Mouse (Mus musculus) cerebral cortex, adult 2 months (tissue): ENCODE measurements around the gene Gpr179.

Experiments
- WGBS: fragments of 180-500 bp; shearing (Covaris S2); methylation state at CpG from one replicate; pipeline ENCODE4 v1.1.7; 2018; 5-methylcytosine and 5-hydroxymethylcytosine counted together

The Gpr179 gene

DNA sequence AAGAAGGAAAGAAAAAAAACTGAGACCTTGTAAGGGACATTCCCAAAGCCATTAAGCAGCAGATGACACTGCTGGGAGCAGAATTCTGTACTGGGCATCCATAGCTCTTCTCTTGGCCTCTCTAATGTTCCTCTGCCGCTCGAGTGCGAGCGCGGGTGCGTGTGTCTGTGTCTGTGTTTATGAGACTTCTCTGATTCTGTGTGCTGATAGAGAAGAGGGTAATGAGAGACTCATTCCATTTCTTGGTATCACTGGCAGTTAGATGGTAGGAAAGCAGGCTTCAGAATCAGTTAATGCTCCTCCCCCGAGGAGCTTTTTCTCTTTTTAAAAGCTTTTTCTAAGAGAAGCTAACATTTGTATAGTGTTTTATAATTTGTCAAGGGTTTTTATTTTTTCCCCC, 3.4 kb upstream of the Gpr179 start:
- WGBS = 94% methylated on average over 7 of the region's 7 CpGs

- 82% methylated on average over 2 of the region's 2 CpGs for WGBS
These were observed 2.8 kb upstream of the Gpr179 start for GRCm38 (mm10) chr11:97354646-97355045.

DNA sequence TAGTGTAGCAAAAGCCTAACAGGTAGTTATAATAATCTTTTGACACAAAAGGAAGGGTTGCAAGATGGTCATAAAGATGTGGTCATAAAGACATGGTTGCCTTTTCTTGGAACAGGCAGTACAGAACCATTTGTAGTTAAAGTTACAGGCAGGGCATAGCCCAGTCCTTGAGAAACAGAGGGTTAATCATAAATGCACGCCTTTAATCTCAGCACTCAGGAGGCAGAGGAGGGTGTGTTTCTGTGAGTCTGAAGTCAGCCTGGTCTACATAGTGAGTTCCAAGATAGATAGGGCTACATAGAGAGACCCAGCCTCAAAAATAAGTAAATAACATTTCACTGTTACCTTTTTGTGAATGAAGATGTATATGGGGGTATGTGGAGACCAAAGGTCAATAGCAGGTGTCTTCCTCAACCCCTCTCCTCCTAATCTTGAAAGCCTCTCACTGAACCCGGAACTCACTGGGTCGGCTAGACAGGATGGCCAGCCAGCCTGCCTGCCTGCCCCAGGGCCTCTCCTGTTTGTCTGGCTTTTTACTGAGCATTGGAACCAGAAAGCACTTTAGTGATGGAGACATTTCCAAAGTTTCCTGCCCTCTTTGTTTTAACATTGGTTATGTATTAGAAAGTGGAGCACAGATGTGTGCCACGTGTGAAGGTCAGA, 1.2 kb upstream of the Gpr179 start:
- 78% methylated on average over 4 of the region's 4 CpGs for WGBS

GRCm38 (mm10) chr11:97350035-97350434, 1.8 kb downstream of the Gpr179 start:
- WGBS = 51% methylated on average over 2 of the region's 2 CpGs

DNA sequence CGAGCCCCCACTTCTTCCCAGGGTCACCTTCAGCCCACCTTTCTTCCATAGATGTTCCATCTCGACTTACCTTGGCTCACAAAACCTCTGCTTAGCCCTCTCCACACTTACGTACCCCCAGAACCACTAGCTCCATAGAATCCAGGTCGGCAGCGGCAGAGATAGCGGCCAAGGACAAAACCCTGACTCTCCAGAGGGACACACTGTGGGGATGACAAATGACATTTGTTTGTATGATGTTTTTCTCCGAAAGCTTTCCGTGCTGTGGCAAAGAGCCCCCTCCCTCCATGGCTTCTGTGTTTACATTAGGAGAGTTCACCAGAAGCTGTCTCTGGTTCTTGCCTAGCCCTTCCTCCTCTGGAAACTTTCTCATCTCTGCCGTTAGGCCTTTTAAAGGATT, 4.6 kb downstream of the Gpr179 start:
- WGBS = 90% methylated on average over 9 of the region's 9 CpGs

- 73% methylated on average over 9 of the region's 9 CpGs for WGBS
These were observed 5.5 kb downstream of the Gpr179 start for GRCm38 (mm10) chr11:97346383-97346782.

DNA sequence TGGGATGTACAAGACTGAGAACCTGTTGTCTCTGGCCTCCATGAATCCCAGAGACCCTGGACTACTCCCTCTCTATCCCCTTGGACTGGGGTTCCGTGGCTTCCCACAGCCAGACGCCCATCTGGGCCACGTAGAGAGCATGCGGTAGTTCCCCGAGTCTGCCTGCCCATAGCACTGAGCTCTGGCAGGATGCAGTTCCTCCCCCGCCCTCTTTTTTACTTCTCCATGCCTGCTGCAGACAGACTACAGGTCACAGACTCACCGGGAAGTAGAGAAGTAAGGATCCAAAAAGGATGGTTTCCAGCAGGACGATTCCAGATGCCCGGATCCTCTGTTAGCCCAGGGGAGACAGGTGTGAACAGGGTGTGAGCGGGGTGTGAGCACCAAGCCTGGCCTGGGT, 6.4 kb downstream of the Gpr179 start:
- 73% methylated on average over 10 of the region's 10 CpGs for WGBS

DNA sequence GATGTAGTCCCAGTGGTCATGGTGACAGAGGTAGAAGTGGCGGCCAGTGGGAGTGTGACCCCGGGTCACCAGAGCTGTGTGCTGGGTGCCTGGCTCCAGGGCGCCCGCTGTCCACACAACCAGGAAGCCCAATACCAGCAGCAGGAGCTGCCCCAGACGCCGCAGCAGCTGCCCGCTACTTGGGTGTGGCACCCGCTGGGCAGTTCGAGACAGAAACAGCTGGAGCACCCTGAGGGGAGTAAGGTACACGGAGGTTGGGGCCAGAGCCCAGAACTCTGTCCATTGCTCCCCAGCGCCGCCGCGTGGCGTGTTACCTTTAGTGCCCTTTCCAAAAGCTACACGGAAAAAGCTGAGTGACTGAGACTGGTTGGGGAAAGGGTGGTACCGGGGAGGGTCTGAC, 8.3 kb downstream of the Gpr179 start:
- 39% methylated on average over 17 of the region's 17 CpGs for WGBS

GRCm38 (mm10) chr11:97343175-97343574, 8.7 kb downstream of the Gpr179 start:
- WGBS = 56% methylated on average over 8 of the region's 8 CpGs

GRCm38 (mm10) chr11:97338977-97339315, 12.9 kb downstream of the Gpr179 start:
- 41% methylated on average over 17 of the region's 17 CpGs for WGBS

- 52% methylated on average over 21 of the region's 21 CpGs for WGBS
These were observed 13.4 kb downstream of the Gpr179 start for GRCm38 (mm10) chr11:97338302-97338976.

DNA sequence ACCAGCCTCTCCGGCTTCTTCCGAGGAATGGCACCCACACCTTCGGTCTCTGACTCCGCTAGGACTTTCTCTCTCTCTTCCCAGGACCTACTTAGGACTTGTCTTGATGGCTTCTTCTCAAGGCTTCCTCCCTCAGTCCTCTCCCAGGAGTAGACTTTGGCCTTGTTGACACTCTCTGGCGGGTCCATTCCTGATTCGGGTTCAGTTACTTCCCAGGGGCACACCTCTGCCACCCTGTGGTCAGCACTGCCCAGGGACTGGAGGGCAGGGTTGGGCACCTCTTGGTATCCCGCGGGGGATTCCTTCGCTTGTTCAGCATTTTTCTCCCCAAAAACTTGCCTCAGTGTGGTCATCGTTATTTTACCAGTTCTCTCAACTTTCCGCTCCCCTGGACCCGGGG, 14.5 kb downstream of the Gpr179 start:
- 92% methylated on average over 12 of the region's 12 CpGs for whole genome bisulfite sequencing

GRCm38 (mm10) chr11:97336751-97337345, 15.0 kb downstream of the Gpr179 start:
- WGBS = 76% methylated on average over 14 of the region's 14 CpGs

- 74% methylated on average over 6 of the region's 6 CpGs for WGBS
These were observed 15.6 kb downstream of the Gpr179 start for GRCm38 (mm10) chr11:97336238-97336637.

- 89% methylated on average over 9 of the region's 9 CpGs for WGBS
These were observed 17.5 kb downstream of the Gpr179 start for GRCm38 (mm10) chr11:97334400-97334799.

DNA sequence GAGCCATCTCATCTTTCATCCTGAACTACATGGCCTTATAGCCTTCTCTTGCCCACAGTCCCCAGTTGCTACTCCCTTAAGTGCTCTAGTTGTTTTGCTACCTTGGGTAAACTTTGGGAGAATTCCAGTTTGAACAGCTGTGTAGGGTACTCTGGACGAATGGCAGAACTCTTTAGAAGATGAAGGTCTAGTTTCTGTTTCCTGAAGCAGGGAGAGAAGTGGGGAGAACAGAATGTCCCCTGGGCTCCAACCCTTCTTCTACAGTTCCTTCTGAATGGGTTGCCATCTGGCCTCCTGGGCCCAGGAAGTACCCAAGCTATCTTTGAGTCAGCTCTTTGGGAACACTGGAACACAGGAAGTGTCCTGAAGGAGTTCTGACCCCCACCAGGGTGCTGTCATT, 18.0 kb downstream of the Gpr179 start:
- 71% methylated on average over 1 of the region's 1 CpGs for WGBS

DNA sequence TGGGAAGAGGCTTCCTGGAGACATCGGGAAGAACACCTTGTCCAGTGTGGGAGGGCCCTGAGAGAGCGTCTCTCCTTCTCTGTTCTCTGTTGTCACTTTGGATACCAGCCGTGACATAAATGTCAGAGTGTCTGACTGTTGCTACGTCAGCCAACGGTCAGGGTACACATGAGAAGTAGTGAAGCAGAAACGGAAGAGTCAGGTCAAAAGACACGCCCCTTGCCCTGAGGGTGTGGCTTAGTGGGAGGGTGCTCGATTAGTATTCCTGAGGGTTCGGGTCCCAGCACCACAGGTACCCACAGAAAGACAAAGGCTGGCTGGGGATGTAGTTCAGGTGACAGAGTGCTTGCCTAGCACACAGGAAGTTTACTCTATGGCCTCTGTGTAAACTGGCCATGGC, 18.8 kb downstream of the Gpr179 start:
- 74% methylated on average over 9 of the region's 9 CpGs for WGBS

DNA sequence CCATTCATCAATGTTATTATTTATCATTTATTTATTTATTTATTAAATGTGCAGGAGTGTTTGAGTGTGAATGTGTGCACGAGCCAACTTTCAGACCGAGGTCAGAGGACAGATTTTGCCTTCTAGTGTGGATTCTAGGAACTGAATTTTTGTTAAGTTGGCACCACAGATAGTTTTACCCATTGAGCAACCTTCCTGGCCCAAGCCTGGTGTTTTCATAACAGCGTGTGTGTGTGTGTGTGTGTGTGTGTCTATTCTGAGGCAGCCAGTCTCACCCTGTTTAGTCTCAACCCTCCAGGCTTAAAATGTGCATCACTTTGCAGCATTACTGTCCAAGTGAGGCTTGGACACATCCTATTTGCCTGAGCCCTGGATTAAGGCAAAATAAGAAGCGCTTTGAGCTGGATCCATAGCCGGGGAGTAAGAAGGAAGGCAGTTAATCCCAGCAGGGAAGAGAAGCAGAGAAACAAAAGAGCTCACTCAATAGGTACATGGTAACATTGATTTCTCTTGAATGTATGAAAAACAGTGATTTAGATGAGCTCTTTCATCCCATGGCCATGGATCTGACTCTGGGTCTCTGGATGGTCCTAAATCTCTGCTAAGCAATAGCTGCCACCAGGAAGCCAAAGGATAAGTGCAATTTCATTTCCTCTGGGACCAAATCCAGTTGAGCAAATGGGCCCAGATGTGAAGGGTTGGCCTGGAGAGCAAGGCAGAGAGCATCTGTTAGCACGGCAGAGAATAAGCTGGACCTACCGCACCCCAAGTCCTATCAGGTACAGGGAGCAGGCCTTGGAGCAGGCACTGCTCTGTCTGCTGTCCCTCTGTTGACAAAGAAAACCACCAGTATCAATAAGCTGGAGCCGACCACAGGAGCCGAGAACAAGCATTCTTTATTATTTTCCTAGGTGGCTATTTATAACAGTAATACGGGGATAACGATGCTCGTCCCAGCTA, 20.4 kb downstream of the Gpr179 start:
- WGBS = 83% methylated on average over 12 of the region's 12 CpGs

DNA sequence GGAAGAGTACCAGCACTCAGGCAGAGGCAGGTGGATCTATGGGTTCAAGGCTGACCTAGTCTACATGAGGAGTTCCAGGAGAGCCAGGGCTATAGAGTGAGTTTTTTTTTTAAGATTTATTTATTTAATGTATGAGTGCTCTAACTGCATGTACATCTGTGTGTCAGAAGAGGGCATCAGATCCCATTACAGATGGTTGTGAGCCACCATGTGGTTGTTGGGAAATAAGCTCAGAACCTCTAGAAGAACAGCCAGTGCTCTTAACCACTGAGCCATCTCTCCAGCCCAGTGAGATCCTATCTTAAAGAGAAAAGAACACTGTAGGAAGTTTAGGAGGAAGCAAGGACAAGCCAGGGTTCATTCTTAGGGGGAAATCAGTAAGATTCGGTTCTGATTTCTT, 21.6 kb downstream of the Gpr179 start:
- 96% methylated on average over 1 of the region's 1 CpGs for WGBS

DNA sequence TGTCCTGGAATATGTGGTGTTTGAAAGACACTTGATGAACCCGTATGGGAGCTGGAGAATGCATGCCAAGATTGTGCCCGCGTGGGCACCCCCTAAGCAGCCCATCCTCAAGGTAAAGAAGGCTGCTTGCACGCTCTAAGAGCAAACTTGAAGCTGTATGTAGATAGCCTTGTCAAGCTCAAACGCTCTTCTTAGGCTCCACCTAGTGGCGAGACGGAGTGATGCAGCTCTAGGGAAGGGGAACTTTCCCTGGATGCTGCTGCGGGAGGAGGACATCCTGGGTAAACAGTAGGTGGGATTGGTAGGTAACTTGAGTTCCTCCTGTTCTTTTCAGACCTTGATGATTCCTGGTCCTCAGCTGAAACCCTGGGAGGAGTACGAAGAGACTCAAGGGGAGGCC, 23.7 kb downstream of the Gpr179 start:
- WGBS = 17% methylated on average over 9 of the region's 9 CpGs

DNA sequence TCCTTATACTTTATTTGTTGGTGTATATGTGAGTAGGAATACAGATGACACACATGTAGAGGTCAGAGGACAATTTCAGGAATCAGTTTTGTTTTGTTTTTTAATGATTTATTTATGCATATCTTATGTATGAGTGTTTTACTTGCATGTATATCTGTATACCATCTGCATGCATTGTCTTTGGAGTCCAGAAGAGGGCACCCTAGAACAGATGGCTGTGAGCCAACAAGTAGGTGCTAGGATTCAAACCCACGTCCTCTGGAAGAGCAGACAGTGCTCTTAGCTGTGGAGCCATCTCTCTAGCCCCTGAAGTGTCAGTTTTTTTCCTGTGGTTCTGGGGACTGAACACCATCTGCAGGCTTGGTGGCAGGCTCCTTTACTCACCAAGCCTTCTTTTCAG, 26.7 kb downstream of the Gpr179 start:
- WGBS = 59% methylated on average over 1 of the region's 1 CpGs

DNA sequence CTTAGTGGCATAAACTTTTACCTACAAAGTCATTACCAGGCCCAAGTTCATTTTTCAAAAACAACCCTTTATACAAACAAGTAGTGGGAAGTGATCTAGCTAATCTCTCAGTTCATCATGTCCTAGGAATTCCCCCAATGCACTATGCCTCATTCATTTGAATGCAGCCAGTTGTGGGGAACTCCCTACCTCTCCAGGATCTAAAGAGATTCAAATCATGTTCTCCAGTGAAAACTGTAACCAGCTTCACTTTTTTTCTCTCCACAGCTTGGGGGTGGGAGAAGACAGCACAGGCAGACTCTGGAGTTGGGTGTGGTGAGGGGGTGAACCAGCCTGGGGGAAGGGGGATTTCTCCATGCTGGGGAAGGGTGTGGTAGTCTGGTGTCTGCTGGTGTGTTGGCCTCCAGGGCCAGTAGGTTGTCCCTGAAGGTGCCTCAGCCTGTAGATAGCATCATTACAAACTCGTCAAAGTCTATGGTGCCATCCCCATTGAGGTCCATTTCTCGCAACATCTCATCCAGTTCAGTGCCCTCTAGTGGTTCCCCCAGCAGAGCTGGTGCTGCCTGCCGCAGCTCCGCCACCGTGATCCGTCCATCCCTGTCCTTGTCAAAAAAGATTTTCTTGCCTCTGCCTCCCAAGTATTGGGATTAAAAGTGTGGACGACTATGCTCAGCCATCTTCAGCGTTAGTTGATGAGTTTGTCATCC, 29.8 kb downstream of the Gpr179 start:
- WGBS = 86% methylated on average over 8 of the region's 8 CpGs
